Mouse (Mus musculus) spleen, adult 2 months (tissue): ENCODE results near the gene Slc25a28.

Experiments used
- CTCF ChIP-seq: fragments of 200-500 bp; IDR thresholded peaks from 2 replicates; pipeline ENCODE4 v1.5.1; 2011; ENCODE audit warnings: mild to moderate bottlenecking, inconsistent platforms; ENCODE audit not compliant: insufficient read depth, insufficient read length, insufficient replicate concordance; ENCODE audit errors: extremely low read depth
- POLR2A ChIP-seq: fragments of 200-500 bp; IDR thresholded peaks from 2 replicates; pipeline ENCODE4 v1.6.1; 2011; ENCODE audit warnings: low read depth, low read length, inconsistent platforms

DNA sequence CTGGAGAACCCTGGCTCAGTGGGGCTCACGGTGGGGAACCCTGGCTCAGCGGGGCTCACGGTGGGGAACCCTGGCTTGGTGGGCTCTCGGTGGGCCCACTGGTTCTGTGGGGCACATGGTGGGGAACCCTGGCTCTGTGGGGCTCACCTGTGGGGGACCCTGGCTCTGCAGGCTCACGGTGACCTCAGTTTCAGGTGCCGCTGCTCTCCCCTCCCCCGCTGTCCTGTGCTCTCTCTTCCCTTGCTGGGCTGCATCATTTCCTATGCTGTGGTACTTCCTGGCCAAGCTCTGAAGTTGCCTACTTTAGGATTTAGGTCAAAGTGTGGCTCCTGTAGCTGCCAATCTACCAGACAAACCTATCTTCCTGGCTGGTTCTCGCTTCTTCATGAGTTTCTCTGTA, 48.2 kb upstream of the Slc25a28 start:
- TF ChIP-seq POLR2A (no peak), CTCF (no peak)
